Mouse (Mus musculus) 3T3-L1 (cell line): ENCODE data around the gene Sbp.

Experiments
- DNase-seq: peaks from one replicate; pipeline ENCODE4 v3.0.0-alpha.2; 2015; ENCODE audit warnings: low read depth, low spot score

Sbp gene

GRCm38 (mm10) chr17:23992789-23993553 is 51.5 kb downstream of the Sbp start:
- DNase-seq, result no peak

- peak; percentile 68 for DNase-seq
These were observed 52.3 kb downstream of the Sbp start for GRCm38 (mm10) chr17:23993559-23994428.

GRCm38 (mm10) chr17:23994667-23995066 is 53.2 kb downstream of the Sbp start:
- no peak for DNase-seq
